Mouse (Mus musculus): ENCODE results near the gene Misp.

GRCm38 (mm10) chr10:79806972-79807371 is 13.8 kb upstream of the Misp start:
- no peak for TF ChIP-seq CTCF (IDR thresholded peaks at IDR 0.05; ENCODE audit: low read depth, low read length)
- TF ChIP-seq POLR2A (IDR thresholded peaks at IDR 0.05; ENCODE audit: extremely low read depth, insufficient read depth, low read length), result no peak

All from liver, adult 2 months (tissue).